8 mouse cellular contexts compared by ENCODE assay signal in the genomic region with DNA sequence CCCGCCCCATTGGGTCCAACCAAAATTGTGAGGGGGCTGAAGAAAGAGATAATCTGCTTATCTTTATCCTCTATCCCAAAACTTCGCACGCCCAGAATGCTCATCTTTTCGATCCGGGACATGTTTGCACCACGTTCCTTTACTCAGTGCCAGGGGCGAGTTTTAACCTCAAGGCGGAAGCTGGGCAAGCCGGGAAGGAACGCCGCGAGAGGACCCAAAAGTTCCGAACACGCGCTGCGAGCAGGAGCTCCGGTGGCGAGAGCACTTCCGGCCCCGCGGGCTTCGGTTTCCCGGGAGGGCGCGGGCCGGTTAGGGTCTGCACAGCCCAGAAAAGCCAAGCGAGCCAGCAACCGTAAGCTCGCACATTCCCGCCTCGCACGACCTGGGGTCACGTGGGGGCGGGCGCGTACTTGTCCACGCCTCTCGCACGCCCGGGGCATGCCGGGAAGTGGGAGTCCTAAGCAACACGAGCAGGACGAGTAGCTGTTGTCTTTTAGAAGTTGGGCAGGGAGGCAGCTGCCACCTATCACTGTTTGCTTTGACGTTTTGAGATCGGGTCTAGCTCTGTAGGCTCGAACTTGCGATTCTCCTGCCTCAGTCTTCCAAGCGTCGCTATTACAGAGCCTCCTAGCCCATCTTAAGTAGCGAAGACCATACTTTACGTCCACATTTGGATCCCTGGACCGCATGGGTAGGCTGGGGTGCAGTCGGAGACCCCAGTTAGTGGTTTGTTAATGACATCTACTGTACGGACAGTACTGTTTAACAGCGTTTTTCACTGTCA. TPM values are rescaled to one million over a fixed set of nuclear protein-coding genes. Genes with fewer than 3 reads are reported as not detected.
DNase-seq lines count a peak whose midpoint lies in the region; ATAC-seq lines count a peak whose summit lies in the region.

Rad50 (minus strand) TSS at position 386 of the 784 bp plus-strand sequence.

- ATAC-seq in intestine, embryonic 14.5 days (replicated peaks; ENCODE audit: low FRiP score, low TSS enrichment, low read depth): peak; percentile 95

- H3K4me3 ChIP-seq in intestine, embryonic 14.5 days (ENCODE audit: low read depth, low read length): peak within 1 kb of the TSS; percentile 79

- intact Hi-C loops in left cerebral cortex, postnatal 14 days (cut with DNase I): no loop called here

- peaks cover 7% of the 10 kb centered on the region for H3K36me3 ChIP-seq in intestine, embryonic 14.5 days (ENCODE audit: control insufficient read depth, insufficient read depth, low read length)

- peak; percentile 90 to 92 for DNase-seq in adrenal gland, adult 18-20 months (ENCODE audit: low spot score in 2 of 2)
- peak; percentile 95 for DNase-seq in embryo, embryonic 11 days
- DNase-seq in gastrocnemius, postnatal 25 days: peak; percentile 90
- peak; percentile 91 for DNase-seq in intestine, embryonic 14.5 days (ENCODE audit: low spot score)
- DNase-seq in left cerebral cortex, postnatal 14 days (ENCODE audit: low spot score in 2 of 2): peak; percentile 84 to 89
- DNase-seq in mesoderm, embryonic 11.5 days (ENCODE audit: low read depth, low spot score): peak; percentile 89
- DNase-seq in right cerebral cortex, postnatal 36 days (ENCODE audit: low spot score in 2 of 2): peak; percentile 88 to 90
- peak; percentile 92 for DNase-seq in yolk sac, embryonic 10.5 days (ENCODE audit: low spot score)

- H3K9ac ChIP-seq in intestine, embryonic 14.5 days (ENCODE audit: low read length): peak within 1 kb of the TSS; percentile 83

- H3K9me3 ChIP-seq in intestine, embryonic 14.5 days (ENCODE audit: control insufficient read depth, low read length): no peaks in the 10 kb centered on the region

- 4% methylated on average over 55 of the region's 55 CpGs for WGBS in intestine, embryonic 14.5 days

- H3K4me2 ChIP-seq in intestine, embryonic 14.5 days (ENCODE audit: low read length): peak within 1 kb of the TSS; percentile 83

- H3K4me1 ChIP-seq in intestine, embryonic 14.5 days (replicated peaks; ENCODE audit: control insufficient read depth, insufficient read depth, low read length): peaks cover 5% of the 10 kb centered on the region

- H3K27me3 ChIP-seq in intestine, embryonic 14.5 days (replicated peaks; ENCODE audit: control insufficient read depth, insufficient read depth, low read length): no peaks in the 10 kb centered on the region

- peak within 1 kb of the TSS; percentile 89 for H3K27ac ChIP-seq in intestine, embryonic 14.5 days (ENCODE audit: low read depth)

RNA-seq across cellular contexts. Expression of gene Rad50, which starts in this region (rescaled TPM):
- total RNA-seq in adrenal gland, adult 18-20 months (2021): 10 to 100 TPM in 1 of 2 experiments, 1 to 10 TPM in 1; 8.3 to 12.0 TPM
- 1 to 10 TPM; 4.9 to 5.1 TPM for total RNA-seq in gastrocnemius, postnatal 25 days (2021)
- 29.5 and 29.8 TPM in 2 replicates for polyA plus RNA-seq in intestine, embryonic 14.5 days (2014; fragmentation: Nextera tagmentation; extraction: Ambion mirVana)
- total RNA-seq in left cerebral cortex, postnatal 14 days (2021): 1 to 10 TPM; 8.2 to 9.0 TPM

Comparison
In these comparisons a context has a peak if more than half of its experiments do, and no peak if none do; other contexts are left out.
1. Peak in every context shown above with its lines: DNase-seq, ATAC-seq, H3K4me3 ChIP-seq and H3K27ac ChIP-seq.